Mouse (Mus musculus): ENCODE data around the gene Zfp709. TPM values are rescaled to one million over a fixed set of nuclear protein-coding genes. Genes with fewer than 3 reads are reported as not detected.

The Zfp709 gene
- total and polyA plus RNA-seq, 3 experiments = 1.4 to 3.6 (median 2.8) TPM

GRCm38 (mm10) chr8:71940293-71941208 lies 58.7 kb downstream of the Zfp709 start:
- no peak overlapping the region for H3K9ac ChIP-seq (ENCODE audit: insufficient read depth, low read depth)
- in situ Hi-C loops (cut with MboI; ENCODE audit: low pct_ligation_motif_present, low pct_unique_long_range_greater_than_20kb, low sequenced_read_pairs) = no loop called here
- dilution Hi-C loops (cut with MboI; ENCODE audit: extremely low pct_ligation_motif_present, extremely low pct_unique_long_range_greater_than_20kb, low sequenced_read_pairs) = no loop called here
- no peak for DNase-seq (ENCODE audit: extremely low read depth)
- no peaks in the 10 kb centered on the region for H3K36me3 ChIP-seq (replicated peaks in 1 of 2; ENCODE audit: control insufficient read depth in 1 of 2, insufficient read depth in 1 of 2, low read length in 1 of 2)
- H3K4me1 ChIP-seq (ENCODE audit: control insufficient read depth in 1 of 2, insufficient read depth in 2 of 2) = peaks cover 7 to 13% of the 10 kb centered on the region in 2 experiments
- TF ChIP-seq CTCF (conservative IDR thresholded peaks at IDR 0.05 in 1 of 2, IDR thresholded peaks at IDR 0.05 in 1 of 2; ENCODE audit: low read depth in 2 of 2, low read length in 2 of 2) (no peak), USF1 (IDR thresholded peaks at IDR 0.05; ENCODE audit: low read depth, low read length) (peak; percentile 49), POLR2A (IDR thresholded peaks at IDR 0.05; ENCODE audit: low read depth, low read length) (peak; percentile 37; the same call in 1 of the 2 replicates), ZNF384 (IDR thresholded peaks at IDR 0.05; ENCODE audit: low read depth, low read length) (no peak), USF2 (conservative IDR thresholded peaks at IDR 0.05; ENCODE audit: low read depth, low read length) (0 out of 2 replicates have a peak, but pooled peaks have one; percentile 14)
- H3K79me2 ChIP-seq (replicated peaks; ENCODE audit: control insufficient read depth, extremely low read depth, insufficient read depth, poor library complexity, severe bottlenecking) = no peaks in the 10 kb centered on the region
- H3K27me3 ChIP-seq (replicated peaks) = no peaks in the 10 kb centered on the region
- H3K9me3 ChIP-seq (replicated peaks; ENCODE audit: low read length) = no peaks in the 10 kb centered on the region
- no peak overlapping the region for H3K4me3 ChIP-seq (replicated peaks in 1 of 3; ENCODE audit: low read depth in 2 of 3, low read length in 2 of 3, poor library complexity in 1 of 3)
- H3K4me2 ChIP-seq (ENCODE audit: insufficient read depth, low read depth, poor library complexity, severe bottlenecking) = 0 out of 2 replicates have a peak overlapping the region, but pooled peaks have one; percentile 58
- peak overlapping the region; percentile 46; the same call in 1 of the 2 replicates for H3K27ac ChIP-seq (ENCODE audit: insufficient read depth, low read depth)

GRCm38 (mm10) chr8:71941776-71942175 lies 60.0 kb downstream of the Zfp709 start:
- H3K27ac ChIP-seq (ENCODE audit: insufficient read depth, low read depth) = no peak overlapping the region
- dilution Hi-C loops (cut with MboI; ENCODE audit: extremely low pct_ligation_motif_present, extremely low pct_unique_long_range_greater_than_20kb, low sequenced_read_pairs) = no loop called here
- no peak overlapping the region for H3K9ac ChIP-seq (ENCODE audit: insufficient read depth, low read depth)
- no peaks in the 10 kb centered on the region for H3K36me3 ChIP-seq (replicated peaks in 1 of 2; ENCODE audit: control insufficient read depth in 1 of 2, insufficient read depth in 1 of 2, low read length in 1 of 2)
- H3K4me1 ChIP-seq (ENCODE audit: control insufficient read depth in 1 of 2, insufficient read depth in 2 of 2) = peaks cover 7 to 16% of the 10 kb centered on the region in 2 experiments
- H3K27me3 ChIP-seq (replicated peaks) = no peaks in the 10 kb centered on the region
- H3K4me3 ChIP-seq (replicated peaks in 1 of 3; ENCODE audit: low read depth in 2 of 3, low read length in 2 of 3, poor library complexity in 1 of 3) = no peak overlapping the region
- no peaks in the 10 kb centered on the region for H3K79me2 ChIP-seq (replicated peaks; ENCODE audit: control insufficient read depth, extremely low read depth, insufficient read depth, poor library complexity, severe bottlenecking)
- in situ Hi-C loops (cut with MboI; ENCODE audit: low pct_ligation_motif_present, low pct_unique_long_range_greater_than_20kb, low sequenced_read_pairs) = no loop called here
- no peak for DNase-seq (ENCODE audit: extremely low read depth)
- no peak overlapping the region for H3K4me2 ChIP-seq (ENCODE audit: insufficient read depth, low read depth, poor library complexity, severe bottlenecking)
- H3K9me3 ChIP-seq (replicated peaks; ENCODE audit: low read length) = no peaks in the 10 kb centered on the region
- TF ChIP-seq MAZ (IDR thresholded peaks at IDR 0.05; ENCODE audit: low read depth, low read length) (no peak), USF1 (IDR thresholded peaks at IDR 0.05; ENCODE audit: low read depth, low read length) (no peak), CHD1 (IDR thresholded peaks at IDR 0.05; ENCODE audit: low read depth, low read length) (no peak), GABPA (IDR thresholded peaks at IDR 0.05; ENCODE audit: insufficient replicate concordance, low read depth, low read length) (no peak), KAT2A (IDR thresholded peaks at IDR 0.05; ENCODE audit: insufficient replicate concordance, low read length) (no peak), RAD21 (IDR thresholded peaks at IDR 0.05; ENCODE audit: low read depth, low read length) (no peak), POLR2AphosphoS2 (IDR thresholded peaks at IDR 0.05; ENCODE audit: low read depth, low read length) (no peak), TBP (conservative IDR thresholded peaks at IDR 0.05; ENCODE audit: low read depth, low read length) (no peak), USF2 (conservative IDR thresholded peaks at IDR 0.05; ENCODE audit: low read depth, low read length) (no peak), JUND (conservative IDR thresholded peaks at IDR 0.05; ENCODE audit: low read depth, low read length) (no peak), MAX (IDR thresholded peaks at IDR 0.05; ENCODE audit: low read length) (no peak), SIN3A (IDR thresholded peaks at IDR 0.05; ENCODE audit: low read length) (no peak), ZKSCAN1 (IDR thresholded peaks at IDR 0.05; ENCODE audit: borderline replicate concordance, low read depth, low read length) (no peak), CTCF (conservative IDR thresholded peaks at IDR 0.05 in 1 of 2, IDR thresholded peaks at IDR 0.05 in 1 of 2; ENCODE audit: low read depth in 2 of 2, low read length in 2 of 2) (no peak), SMC3 (IDR thresholded peaks at IDR 0.05; ENCODE audit: low read depth, low read length) (no peak), RCOR1 (conservative IDR thresholded peaks at IDR 0.05; ENCODE audit: low read depth, low read length) (no peak), NELFE (IDR thresholded peaks at IDR 0.05; ENCODE audit: low read depth, low read length) (no peak), ZC3H11A (IDR thresholded peaks at IDR 0.05; ENCODE audit: low read depth, low read length) (no peak)

Other genes starting within 250 kb of the Zfp709 start
- 1.0 and 1.7 TPM in 2 replicates for gene Unc13a, start 210.3 kb upstream of the Zfp709 start, total RNA-seq (2012; rRNA removed)
- 0.55 and 0.68 TPM in 2 replicates for gene Unc13a, start 210.3 kb upstream of the Zfp709 start, total RNA-seq (2014; rRNA removed)
- gene Unc13a, start 210.3 kb upstream of the Zfp709 start, polyA plus RNA-seq (2012; ENCODE audit: insufficient read length, low read depth) = 0.79 and 2.1 TPM in 2 replicates
- gene Jak3, start 205.7 kb upstream of the Zfp709 start, total RNA-seq (2012; rRNA removed) = 39.2 and 47.1 TPM in 2 replicates
- 13.3 and 15.0 TPM in 2 replicates for gene Jak3, start 205.7 kb upstream of the Zfp709 start, total RNA-seq (2014; rRNA removed)
- 35.6 and 37.8 TPM in 2 replicates for gene Jak3, start 205.7 kb upstream of the Zfp709 start, polyA plus RNA-seq (2012; ENCODE audit: insufficient read length, low read depth)
- gene Insl3, start 192.8 kb upstream of the Zfp709 start, total RNA-seq (2012; rRNA removed) = 8.7 and 9.8 TPM in 2 replicates
- 1.9 and 3.0 TPM in 2 replicates for gene Insl3, start 192.8 kb upstream of the Zfp709 start, total RNA-seq (2014; rRNA removed)
- gene Insl3, start 192.8 kb upstream of the Zfp709 start, polyA plus RNA-seq (2012; ENCODE audit: insufficient read length, low read depth) = 14.4 and 21.4 TPM in 2 replicates
- 0.63 and 0.98 TPM in 2 replicates for gene B3gnt3, start 180.2 kb upstream of the Zfp709 start, total RNA-seq (2012; rRNA removed)
- gene B3gnt3, start 180.2 kb upstream of the Zfp709 start, total RNA-seq (2014; rRNA removed) = 0.09 TPM in 1 of 2 replicates, not detected in the other
- 0.24 and 0.26 TPM in 2 replicates for gene B3gnt3, start 180.2 kb upstream of the Zfp709 start, polyA plus RNA-seq (2012; ENCODE audit: insufficient read length, low read depth)
- gene Fcho1, start 156.3 kb upstream of the Zfp709 start, total RNA-seq (2012; rRNA removed) = 95.5 and 99.8 TPM in 2 replicates
- 39.3 and 40.2 TPM in 2 replicates for gene Fcho1, start 156.3 kb upstream of the Zfp709 start, total RNA-seq (2014; rRNA removed)
- gene Fcho1, start 156.3 kb upstream of the Zfp709 start, polyA plus RNA-seq (2012; ENCODE audit: insufficient read length, low read depth) = 77.5 and 82.0 TPM in 2 replicates
- gene Zfp882, start 26.6 kb downstream of the Zfp709 start, total RNA-seq (2012; rRNA removed) = 2.6 and 3.2 TPM in 2 replicates
- gene Zfp882, start 26.6 kb downstream of the Zfp709 start, total RNA-seq (2014; rRNA removed) = 5.2 and 6.6 TPM in 2 replicates
- 4.0 and 5.8 TPM in 2 replicates for gene Zfp882, start 26.6 kb downstream of the Zfp709 start, polyA plus RNA-seq (2012; ENCODE audit: insufficient read length, low read depth)
- gene Zfp617, start 26.6 kb downstream of the Zfp709 start, total RNA-seq (2012; rRNA removed) = 9.5 and 10.7 TPM in 2 replicates
- 24.9 and 30.3 TPM in 2 replicates for gene Zfp617, start 26.6 kb downstream of the Zfp709 start, total RNA-seq (2014; rRNA removed)
- 8.6 and 14.7 TPM in 2 replicates for gene Zfp617, start 26.6 kb downstream of the Zfp709 start, polyA plus RNA-seq (2012; ENCODE audit: insufficient read length, low read depth)
- gene Zfp961, start 69.0 kb downstream of the Zfp709 start, total RNA-seq (2012; rRNA removed) = 5.9 and 7.6 TPM in 2 replicates
- gene Zfp961, start 69.0 kb downstream of the Zfp709 start, total RNA-seq (2014; rRNA removed) = 21.4 and 25.8 TPM in 2 replicates
- 13.5 and 14.9 TPM in 2 replicates for gene Zfp961, start 69.0 kb downstream of the Zfp709 start, polyA plus RNA-seq (2012; ENCODE audit: insufficient read length, low read depth)
- gene Cyp4f18, start 127.6 kb downstream of the Zfp709 start, total RNA-seq (2012; rRNA removed) = 12.7 and 13.5 TPM in 2 replicates
- gene Cyp4f18, start 127.6 kb downstream of the Zfp709 start, total RNA-seq (2014; rRNA removed) = 37.4 and 38.3 TPM in 2 replicates
- gene Cyp4f18, start 127.6 kb downstream of the Zfp709 start, polyA plus RNA-seq (2012; ENCODE audit: insufficient read length, low read depth) = 31.7 and 34.8 TPM in 2 replicates
- gene Olfr372, start 159.2 kb downstream of the Zfp709 start, total RNA-seq (2012; rRNA removed) = not detected in 2 replicates
- not detected in 2 replicates for gene Olfr372, start 159.2 kb downstream of the Zfp709 start, total RNA-seq (2014; rRNA removed)
- gene Olfr372, start 159.2 kb downstream of the Zfp709 start, polyA plus RNA-seq (2012; ENCODE audit: insufficient read length, low read depth) = not detected in 2 replicates
- 0.04 TPM in 1 of 2 replicates, not detected in the other for gene Olfr373, start 201.2 kb downstream of the Zfp709 start, total RNA-seq (2012; rRNA removed)
- not detected in 2 replicates for gene Olfr373, start 201.2 kb downstream of the Zfp709 start, total RNA-seq (2014; rRNA removed)
- 0.29 and 0.30 TPM in 2 replicates for gene Olfr373, start 201.2 kb downstream of the Zfp709 start, polyA plus RNA-seq (2012; ENCODE audit: insufficient read length, low read depth)
- gene Olfr374, start 225.0 kb downstream of the Zfp709 start, total RNA-seq (2012; rRNA removed) = not detected in 2 replicates
- gene Olfr374, start 225.0 kb downstream of the Zfp709 start, total RNA-seq (2014; rRNA removed) = not detected in 2 replicates
- 0.19 TPM in 1 of 2 replicates, not detected in the other for gene Olfr374, start 225.0 kb downstream of the Zfp709 start, polyA plus RNA-seq (2012; ENCODE audit: insufficient read length, low read depth)